13 mouse cellular contexts compared by ENCODE assay signal in genomic region chr4:151718866-151719475, GRCm38 (mm10).
DNase-seq lines count a peak whose midpoint lies in the region; ATAC-seq and TF ChIP-seq lines count a peak whose summit lies in the region.
"Had no signal": no experiment of that assay in that cellular context is flagged by ENCODE, and none has a peak within 500 bp of the region (broad histone marks: within the 10 kb centered on the region; RNA-seq: fewer than 3 reads in every experiment).

No protein-coding gene starts in this region.

- H3K27me3 ChIP-seq in lung, embryonic 14.5 days (ENCODE audit: insufficient read depth, low read length), result no peaks in the 10 kb centered on the region
- no peaks in the 10 kb centered on the region for H3K27me3 ChIP-seq in neural tube, embryonic 15.5 days (replicated peaks)
- H3K27me3 ChIP-seq: neural tube, embryonic 13.5 days had no signal

- WGBS in lung, embryonic 14.5 days, result 19% methylated on average over 21 of the region's 21 CpGs
- WGBS in neural tube, embryonic 15.5 days, result 46% methylated on average over 21 of the region's 21 CpGs

- peak; percentile 26 to 57 for DNase-seq in adrenal gland, adult (ENCODE audit: inconsistent age in 2 of 2, low spot score in 1 of 2)
- no peak for DNase-seq in adrenal gland, postnatal 4 days (ENCODE audit: low spot score in 2 of 2)
- DNase-seq in lung, embryonic 14.5 days, result peak; percentile 71
- DNase-seq in lung, adult 18-20 months, result no peak
- no peak for DNase-seq in cerebellum, adult 11-12 months
- DNase-seq in left cerebral cortex, adult 8-10 months (ENCODE audit: low spot score in 2 of 2), result no peak
- DNase-seq: cerebellum, postnatal 25 days had no signal

- TF ChIP-seq CTCF in lung, embryonic 14.5 days (IDR thresholded peaks at IDR 0.05; ENCODE audit: low read depth), result no peak

- H3K9me3 ChIP-seq in lung, embryonic 14.5 days (ENCODE audit: low read depth, low read length), result no peaks in the 10 kb centered on the region
- no peaks in the 10 kb centered on the region for H3K9me3 ChIP-seq in neural tube, embryonic 15.5 days (replicated peaks)
- H3K9me3 ChIP-seq: heart, embryonic 10.5 days; neural tube, embryonic 13.5 days had no signal

- H3K4me2 ChIP-seq in lung, embryonic 14.5 days, result peak overlapping the region; percentile 10; the same call in 1 of the 2 replicates
- H3K4me2 ChIP-seq in neural tube, embryonic 15.5 days, result no peak overlapping the region
- H3K4me2 ChIP-seq: neural tube, embryonic 13.5 days had no signal

- no peak overlapping the region for H3K27ac ChIP-seq in lung, embryonic 14.5 days (ENCODE audit: low read depth)
- H3K27ac ChIP-seq in neural tube, embryonic 15.5 days (replicated peaks), result 0 out of 2 replicates have a peak overlapping the region, but pooled peaks have one; percentile 18
- H3K27ac ChIP-seq: hindbrain, postnatal 0 days had no signal

- ATAC-seq in lung, embryonic 14.5 days (ENCODE audit: insufficient read depth), result peak; percentile 80
- ATAC-seq in erythroid progenitor cell, adult 5-6 weeks (replicated peaks; ENCODE audit: low FRiP score, poor library complexity, severe bottlenecking), result peak; percentile 83
- ATAC-seq in neural tube, embryonic 15.5 days (ENCODE audit: low FRiP score), result no peak
- ATAC-seq: forebrain, embryonic 14.5 days; hindbrain, postnatal 0 days had no signal

- no peaks in the 10 kb centered on the region for H3K36me3 ChIP-seq in lung, embryonic 14.5 days (ENCODE audit: insufficient read depth)
- H3K36me3 ChIP-seq in neural tube, embryonic 15.5 days, result no peaks in the 10 kb centered on the region
- H3K36me3 ChIP-seq: heart, embryonic 10.5 days; neural tube, embryonic 13.5 days had no signal

- peaks cover 7% of the 10 kb centered on the region for H3K4me1 ChIP-seq in lung, embryonic 14.5 days (ENCODE audit: insufficient read depth)
- peaks cover 45% of the 10 kb centered on the region for H3K4me1 ChIP-seq in neural tube, embryonic 15.5 days

- H3K4me3 ChIP-seq in lung, embryonic 14.5 days (ENCODE audit: low read depth, low read length), result no peak overlapping the region
- H3K4me3 ChIP-seq in neural tube, embryonic 15.5 days (replicated peaks), result no peak overlapping the region
- H3K4me3 ChIP-seq: heart, embryonic 10.5 days; neural tube, embryonic 13.5 days had no signal

- H3K9ac ChIP-seq in lung, embryonic 14.5 days, result no peak overlapping the region
- H3K9ac ChIP-seq in neural tube, embryonic 15.5 days (replicated peaks), result no peak overlapping the region

Comparison
In these comparisons a context has a peak if more than half of its experiments do, and no peak if none do; other contexts are left out.
1. DNase-seq: peak in adrenal gland, adult (2 of 2) and lung, embryonic 14.5 days (single experiment); none in adrenal gland, postnatal 4 days (0 of 2), lung, adult 18-20 months (0 of 2), cerebellum, adult 11-12 months (single experiment) and left cerebral cortex, adult 8-10 months (0 of 2).